In the genomic region with DNA sequence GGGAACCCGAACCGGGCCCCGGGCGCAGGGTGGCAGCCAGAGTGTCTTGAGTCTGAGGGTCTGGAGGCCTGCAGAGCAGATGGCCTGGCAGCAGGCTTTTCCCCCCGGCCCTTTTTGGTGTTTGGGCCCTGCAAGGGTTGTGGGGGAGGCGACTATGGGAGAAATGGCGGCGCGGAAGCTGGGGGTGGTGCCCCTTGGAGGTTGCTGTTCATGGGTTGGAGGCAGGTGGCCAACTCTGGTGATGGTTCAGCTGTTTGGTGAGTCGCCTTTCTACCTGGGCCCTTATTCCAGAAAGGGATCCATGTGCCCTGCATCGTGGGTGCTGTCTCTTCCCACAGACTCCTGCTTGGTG, we compare ENCODE assay signal across 8 mouse cellular contexts. TPM values are rescaled to one million over a fixed set of nuclear protein-coding genes. Genes with fewer than 3 reads are reported as not detected.
A peak's percentile ranks its signal among the peaks of the same experiment; 100 is the strongest.
DNase-seq lines count a peak whose midpoint lies in the region; ATAC-seq and TF ChIP-seq lines count a peak whose summit lies in the region.

No protein-coding gene starts in this region.

- WGBS in spleen, adult 2 months, result 41% methylated on average over 7 of the region's 11 CpGs
- 21% methylated on average over 10 of the region's 11 CpGs for WGBS in forebrain, embryonic 13.5 days
- WGBS in hindbrain, embryonic 16.5 days, result 14% methylated on average over 10 of the region's 11 CpGs
- 26% methylated on average over 9 of the region's 11 CpGs for WGBS in limb, embryonic 14.5 days
- WGBS in midbrain, embryonic 16.5 days, result 12% methylated on average over 9 of the region's 11 CpGs

- no peaks in the 10 kb centered on the region; the same call in 1 of the 2 replicates for H3K36me3 ChIP-seq in spleen, adult 2 months (ENCODE audit: control insufficient read depth, insufficient read depth, low read length)
- H3K36me3 ChIP-seq in forebrain, embryonic 13.5 days (ENCODE audit: poor library complexity, severe bottlenecking), result peaks cover 30% of the 10 kb centered on the region
- 0 out of 2 replicates have a peak, but pooled peaks cover 3% of the 10 kb centered on the region for H3K36me3 ChIP-seq in hindbrain, embryonic 16.5 days (ENCODE audit: control insufficient read depth, insufficient read depth, low read length)
- H3K36me3 ChIP-seq in limb, embryonic 14.5 days (ENCODE audit: control insufficient read depth, insufficient read depth, low read length), result peaks cover 22% of the 10 kb centered on the region
- no peaks in the 10 kb centered on the region for H3K36me3 ChIP-seq in midbrain, embryonic 16.5 days (ENCODE audit: control insufficient read depth, insufficient read depth, low read length)

- no peaks in the 10 kb centered on the region for H3K9me3 ChIP-seq in forebrain, embryonic 13.5 days (replicated peaks)
- no peaks in the 10 kb centered on the region for H3K9me3 ChIP-seq in hindbrain, embryonic 16.5 days (ENCODE audit: control insufficient read depth, low read length)
- H3K9me3 ChIP-seq in limb, embryonic 14.5 days (ENCODE audit: control insufficient read depth, low read length), result no peaks in the 10 kb centered on the region
- H3K9me3 ChIP-seq in midbrain, embryonic 16.5 days (replicated peaks; ENCODE audit: control insufficient read depth, low read length, poor library complexity, severe bottlenecking), result no peaks in the 10 kb centered on the region

- DNase-seq in spleen, adult 2 months (ENCODE audit: low read depth in 1 of 2, low spot score in 2 of 2), result peak in 1 of 2 experiments; percentile 7
- DNase-seq in spleen, postnatal 14 days (ENCODE audit: low spot score in 2 of 2), result no peak
- DNase-seq in limb, embryonic 14.5 days (ENCODE audit: low spot score), result peak; percentile 46
- DNase-seq in urinary bladder, postnatal 36 days (ENCODE audit: low spot score in 2 of 2), result peak; percentile 3 to 7

- no peak; the same call in 1 of the 2 replicates for ATAC-seq in forebrain, embryonic 13.5 days
- ATAC-seq in hindbrain, embryonic 16.5 days, result no peak
- peak; percentile 17 for ATAC-seq in limb, embryonic 14.5 days (ENCODE audit: low FRiP score, low read depth)
- ATAC-seq in midbrain, embryonic 16.5 days, result no peak; the same call in 1 of the 2 replicates

- TF ChIP-seq POLR2A in spleen, adult 2 months (IDR thresholded peaks at IDR 0.05; ENCODE audit: low read depth, low read length), result no peak
- TF ChIP-seq POLR2A in bone marrow macrophage, adult 2 months (IDR thresholded peaks at IDR 0.05; ENCODE audit: borderline replicate concordance, low read depth, low read length), result no peak
- TF ChIP-seq POLR2A in limb, embryonic 14.5 days (IDR thresholded peaks at IDR 0.05; ENCODE audit: borderline replicate concordance, extremely low read depth, insufficient read depth, insufficient read length), result no peak

- peak overlapping the region; percentile 62 for H3K4me2 ChIP-seq in forebrain, embryonic 13.5 days
- peak overlapping the region; percentile 55 for H3K4me2 ChIP-seq in hindbrain, embryonic 16.5 days (ENCODE audit: low read length)
- H3K4me2 ChIP-seq in limb, embryonic 14.5 days (replicated peaks; ENCODE audit: low read depth, low read length, severe bottlenecking), result peak overlapping the region; percentile 47
- H3K4me2 ChIP-seq in midbrain, embryonic 16.5 days (ENCODE audit: low read length), result peak overlapping the region; percentile 59

- TF ChIP-seq CTCF in spleen, adult 2 months (IDR thresholded peaks at IDR 0.05; ENCODE audit: extremely low read depth, insufficient read depth, insufficient read length, insufficient replicate concordance), result no peak
- TF ChIP-seq CTCF in bone marrow macrophage, adult 2 months (IDR thresholded peaks at IDR 0.05; ENCODE audit: low read depth, low read length), result no peak

- no peaks in the 10 kb centered on the region for H3K4me1 ChIP-seq in spleen, adult 2 months (ENCODE audit: control insufficient read depth, insufficient read depth, insufficient read length)
- no peaks in the 10 kb centered on the region for H3K4me1 ChIP-seq in bone marrow macrophage, adult 2 months (ENCODE audit: control insufficient read depth, insufficient read depth, low read length)
- H3K4me1 ChIP-seq in forebrain, embryonic 13.5 days, result no peaks in the 10 kb centered on the region; the same call in 1 of the 2 replicates
- no peaks in the 10 kb centered on the region for H3K4me1 ChIP-seq in hindbrain, embryonic 16.5 days (ENCODE audit: control insufficient read depth, insufficient read depth, low read depth, low read length)
- H3K4me1 ChIP-seq in limb, embryonic 14.5 days (ENCODE audit: control insufficient read depth, insufficient read depth, low read length), result no peaks in the 10 kb centered on the region
- 0 out of 2 replicates have a peak, but pooled peaks cover 4% of the 10 kb centered on the region for H3K4me1 ChIP-seq in midbrain, embryonic 16.5 days (ENCODE audit: control insufficient read depth, insufficient read depth, low read length)

- H3K27me3 ChIP-seq in spleen, adult 2 months (ENCODE audit: control insufficient read depth, insufficient read depth, low read length), result no peaks in the 10 kb centered on the region
- no peaks in the 10 kb centered on the region for H3K27me3 ChIP-seq in forebrain, embryonic 13.5 days
- no peaks in the 10 kb centered on the region for H3K27me3 ChIP-seq in hindbrain, embryonic 16.5 days (replicated peaks; ENCODE audit: control insufficient read depth, insufficient read depth, low read length)
- no peaks in the 10 kb centered on the region for H3K27me3 ChIP-seq in limb, embryonic 14.5 days (ENCODE audit: control insufficient read depth, insufficient read depth, low read length)
- no peaks in the 10 kb centered on the region for H3K27me3 ChIP-seq in midbrain, embryonic 16.5 days (ENCODE audit: control insufficient read depth, insufficient read depth, low read depth, low read length)

- no peak overlapping the region; the same call in 1 of the 2 replicates for H3K27ac ChIP-seq in spleen, adult 2 months (ENCODE audit: insufficient read depth, low read length)
- no peak overlapping the region for H3K27ac ChIP-seq in bone marrow macrophage, adult 2 months (ENCODE audit: insufficient read depth, low read depth, low read length)
- H3K27ac ChIP-seq in forebrain, embryonic 13.5 days, result peak overlapping the region; percentile 80
- H3K27ac ChIP-seq in hindbrain, embryonic 16.5 days (ENCODE audit: low read depth, low read length), result peak overlapping the region; percentile 90
- H3K27ac ChIP-seq in limb, embryonic 14.5 days (replicated peaks; ENCODE audit: low read depth, low read length), result peak overlapping the region; percentile 77
- peak overlapping the region; percentile 93 for H3K27ac ChIP-seq in midbrain, embryonic 16.5 days (ENCODE audit: low read length)

- H3K4me3 ChIP-seq in spleen, adult 2 months (ENCODE audit: extremely low read depth, insufficient read depth, insufficient read length), result peak overlapping the region; percentile 72
- peak overlapping the region; percentile 61 for H3K4me3 ChIP-seq in bone marrow macrophage, adult 2 months (ENCODE audit: insufficient read depth, low read length)
- H3K4me3 ChIP-seq in forebrain, embryonic 13.5 days, result peak overlapping the region; percentile 66
- peak overlapping the region; percentile 65 for H3K4me3 ChIP-seq in hindbrain, embryonic 16.5 days (ENCODE audit: low read length)
- H3K4me3 ChIP-seq in limb, embryonic 14.5 days (replicated peaks; ENCODE audit: low read length), result peak overlapping the region; percentile 52
- peak overlapping the region; percentile 51 for H3K4me3 ChIP-seq in midbrain, embryonic 16.5 days (ENCODE audit: low read depth, low read length)

- H3K9ac ChIP-seq in forebrain, embryonic 13.5 days, result peak overlapping the region; percentile 84
- peak overlapping the region; percentile 80 for H3K9ac ChIP-seq in hindbrain, embryonic 16.5 days (ENCODE audit: low read depth, low read length)
- H3K9ac ChIP-seq in limb, embryonic 14.5 days (ENCODE audit: low read depth, low read length, severe bottlenecking), result peak overlapping the region; percentile 77
- peak overlapping the region; percentile 74 for H3K9ac ChIP-seq in midbrain, embryonic 16.5 days (ENCODE audit: low read depth, low read length)

RNA-seq across cellular contexts. Expression of a gene that starts 47.4 kb away (rescaled TPM):
- polyA plus RNA-seq in spleen, adult 2 months (2012; rRNA removed), result 1.8 TPM in 2 replicates
- 1.9 TPM in 1 of 2 replicates, not detected in the other for polyA plus RNA-seq in bone marrow macrophage, adult 2 months (2012; ENCODE audit: insufficient read depth, insufficient read length, missing spikeins)
- 72.6 and 101 TPM in 2 replicates for polyA plus RNA-seq in forebrain, embryonic 13.5 days (2015; fragmentation: Nextera tagmentation; extraction: Ambion mirVana)
- polyA plus RNA-seq in hindbrain, embryonic 16.5 days (2015; fragmentation: Nextera tagmentation; extraction: Ambion mirVana), result 238 and 242 TPM in 2 replicates
- 49.3 and 50.5 TPM in 2 replicates for polyA plus RNA-seq in limb, embryonic 14.5 days (2012; rRNA removed)
- 33.1 and 43.0 TPM in 2 replicates for polyA plus RNA-seq in limb, embryonic 14.5 days (2014; fragmentation: Nextera tagmentation; extraction: Ambion mirVana)
- polyA plus RNA-seq in midbrain, embryonic 16.5 days (2015; fragmentation: Nextera tagmentation; extraction: Ambion mirVana), result 261 and 291 TPM in 2 replicates

Comparison
In these comparisons a context has a peak if more than half of its experiments do, and no peak if none do; other contexts are left out.
1. DNase-seq: peak in limb, embryonic 14.5 days (single experiment) and urinary bladder, postnatal 36 days (2 of 2); none in spleen, postnatal 14 days (0 of 2).
2. H3K27ac ChIP-seq: peak in forebrain, embryonic 13.5 days (single experiment), hindbrain, embryonic 16.5 days (single experiment), limb, embryonic 14.5 days (single experiment) and midbrain, embryonic 16.5 days (single experiment); none in spleen, adult 2 months (single experiment) and bone marrow macrophage, adult 2 months (single experiment).
3. RNA of a gene that starts 47.4 kb away (polyA plus RNA-seq): 261 to 291 TPM in midbrain, embryonic 16.5 days, 238 to 242 TPM in hindbrain, embryonic 16.5 days, 72.6 to 101 TPM in forebrain, embryonic 13.5 days and 33.1 to 50.5 TPM in limb, embryonic 14.5 days; 1.9 TPM in bone marrow macrophage, adult 2 months and 1.8 TPM in spleen, adult 2 months; every median in the first group is over 10 times any median in the second.
4. Peak in every context shown above with its lines, with median percentiles within 50 percentile points of each other: H3K4me3 ChIP-seq, H3K4me2 ChIP-seq and H3K9ac ChIP-seq.